30 mouse cellular contexts compared by ENCODE assay signal in the genomic region with DNA sequence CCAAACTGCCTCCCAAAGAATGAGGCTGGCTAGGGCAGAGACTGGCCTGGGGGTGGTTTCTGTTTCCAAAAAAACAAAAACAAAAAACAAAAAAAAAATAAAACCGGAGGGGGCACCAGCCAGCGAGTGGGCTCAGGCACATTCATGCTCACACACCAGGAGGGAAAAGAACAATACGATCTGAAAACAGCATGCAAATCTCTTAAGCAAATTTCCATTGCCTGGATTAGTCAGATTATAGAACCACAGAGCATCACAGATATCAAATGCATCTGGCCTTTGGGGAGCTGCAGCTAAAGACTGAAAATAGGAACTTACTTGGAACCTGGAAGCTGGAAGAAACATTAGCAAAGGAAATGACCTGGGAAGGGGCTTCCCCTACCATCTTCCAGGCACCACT. TPM values are rescaled to one million over a fixed set of nuclear protein-coding genes. Genes with fewer than 3 reads are reported as not detected.
DNase-seq lines count a peak whose midpoint lies in the region; ATAC-seq and TF ChIP-seq lines count a peak whose summit lies in the region.
"Had no signal": no experiment of that assay in that cellular context is flagged by ENCODE, and none has a peak within 500 bp of the region (broad histone marks: within the 10 kb centered on the region; RNA-seq: fewer than 3 reads in every experiment).

No protein-coding gene starts in this region.

- DNase-seq in forebrain, postnatal 0 days, result no peak
- DNase-seq in brain, embryonic 14.5 days (ENCODE audit: low read depth), result peak; percentile 56
- DNase-seq in left cerebral cortex, postnatal 25 days (ENCODE audit: low spot score in 2 of 2), result no peak
- DNase-seq in frontal cortex, postnatal 36 days (ENCODE audit: low spot score in 2 of 2), result no peak
- no peak for DNase-seq in cerebellum, adult 18-20 months
- DNase-seq: adrenal gland, postnatal 25 days; gastrocnemius, adult 2 months; heart, postnatal 4 days; kidney, adult 9 months; kidney, postnatal 25 days; liver; thymus, postnatal 36 days had no signal

- no peak overlapping the region for H3K4me2 ChIP-seq in forebrain, embryonic 12.5 days
- no peak overlapping the region for H3K4me2 ChIP-seq in forebrain, postnatal 0 days (ENCODE audit: low read depth)
- no peak overlapping the region for H3K4me2 ChIP-seq in hindbrain, embryonic 15.5 days
- no peak overlapping the region for H3K4me2 ChIP-seq in midbrain, embryonic 13.5 days (replicated peaks)
- H3K4me2 ChIP-seq: heart, embryonic 15.5 days; liver, embryonic 15.5 days; lung, embryonic 15.5 days; neural tube, embryonic 12.5 days; stomach, embryonic 15.5 days had no signal

- no peak for TF ChIP-seq CTCF in forebrain, postnatal 0 days (IDR thresholded peaks at IDR 0.05; ENCODE audit: low read depth)
- no peak for TF ChIP-seq CTCF in brain, embryonic 14.5 days (IDR thresholded peaks at IDR 0.05; ENCODE audit: borderline replicate concordance, extremely low read depth, insufficient read depth, insufficient read length)

- H3K4me3 ChIP-seq in forebrain, embryonic 12.5 days (replicated peaks), result no peak overlapping the region
- H3K4me3 ChIP-seq in forebrain, postnatal 0 days (ENCODE audit: low read depth, low read length), result no peak overlapping the region
- H3K4me3 ChIP-seq in hindbrain, embryonic 15.5 days, result no peak overlapping the region
- H3K4me3 ChIP-seq in midbrain, embryonic 13.5 days (replicated peaks), result no peak overlapping the region
- H3K4me3 ChIP-seq: embryonic facial prominence, embryonic 10.5 days; gastrocnemius, adult 2 months; heart, embryonic 15.5 days; limb, embryonic 10.5 days; liver, embryonic 15.5 days; lung, embryonic 15.5 days; megakaryocyte, embryonic 14.5 days; neural tube, embryonic 12.5 days; stomach, embryonic 15.5 days had no signal

- no peak overlapping the region for H3K9ac ChIP-seq in forebrain, embryonic 12.5 days
- H3K9ac ChIP-seq in forebrain, postnatal 0 days, result no peak overlapping the region
- H3K9ac ChIP-seq in hindbrain, embryonic 15.5 days, result no peak overlapping the region
- no peak overlapping the region for H3K9ac ChIP-seq in midbrain, embryonic 13.5 days (replicated peaks)
- H3K9ac ChIP-seq: heart, embryonic 15.5 days; liver, embryonic 15.5 days; lung, embryonic 15.5 days; neural tube, embryonic 12.5 days; stomach, embryonic 15.5 days had no signal

- H3K27me3 ChIP-seq in forebrain, embryonic 12.5 days, result no peaks in the 10 kb centered on the region; the same call in 1 of the 2 replicates
- H3K27me3 ChIP-seq in forebrain, postnatal 0 days (ENCODE audit: insufficient read depth, low read length), result no peaks in the 10 kb centered on the region
- no peaks in the 10 kb centered on the region for H3K27me3 ChIP-seq in hindbrain, embryonic 15.5 days
- H3K27me3 ChIP-seq in midbrain, embryonic 13.5 days, result no peaks in the 10 kb centered on the region
- H3K27me3 ChIP-seq: heart, embryonic 15.5 days; liver, embryonic 15.5 days; lung, embryonic 15.5 days; megakaryocyte, embryonic 14.5 days; neural tube, embryonic 12.5 days; stomach, embryonic 15.5 days had no signal

- intact Hi-C loops in left cerebral cortex, postnatal 25 days (cut with DNase I), result no loop called here

- no peaks in the 10 kb centered on the region for H3K9me3 ChIP-seq in forebrain, embryonic 12.5 days
- no peaks in the 10 kb centered on the region for H3K9me3 ChIP-seq in forebrain, postnatal 0 days (ENCODE audit: low read length)
- H3K9me3 ChIP-seq in hindbrain, embryonic 15.5 days, result no peaks in the 10 kb centered on the region
- H3K9me3 ChIP-seq in midbrain, embryonic 13.5 days, result no peaks in the 10 kb centered on the region
- H3K9me3 ChIP-seq: embryonic facial prominence, embryonic 10.5 days; heart, embryonic 15.5 days; limb, embryonic 10.5 days; liver, embryonic 15.5 days; lung, embryonic 15.5 days; megakaryocyte, embryonic 14.5 days; neural tube, embryonic 12.5 days; stomach, embryonic 15.5 days had no signal

- H3K27ac ChIP-seq in forebrain, embryonic 12.5 days, result peak overlapping the region; percentile 70
- no peak overlapping the region for H3K27ac ChIP-seq in forebrain, postnatal 0 days (ENCODE audit: low read depth, low read length)
- peak overlapping the region; percentile 72 for H3K27ac ChIP-seq in hindbrain, embryonic 15.5 days (replicated peaks)
- peak overlapping the region; percentile 78 for H3K27ac ChIP-seq in midbrain, embryonic 13.5 days
- H3K27ac ChIP-seq: gastrocnemius, adult 2 months; heart, embryonic 15.5 days; limb, embryonic 10.5 days; liver, embryonic 15.5 days; lung, embryonic 15.5 days; neural tube, embryonic 12.5 days; stomach, embryonic 15.5 days had no signal

- WGBS in forebrain, embryonic 12.5 days, result 42% methylated on average over 3 of the region's 3 CpGs
- 27% methylated on average over 3 of the region's 3 CpGs for WGBS in forebrain, postnatal 0 days
- 41% methylated on average over 3 of the region's 3 CpGs for WGBS in hindbrain, embryonic 15.5 days
- 14% methylated on average over 3 of the region's 3 CpGs for WGBS in midbrain, embryonic 13.5 days

- no peak for TF ChIP-seq POLR2A in brain, embryonic 14.5 days (IDR thresholded peaks at IDR 0.05; ENCODE audit: borderline replicate concordance, extremely low read depth, insufficient read depth, insufficient read length, poor library complexity, severe bottlenecking)

- peaks cover 38% of the 10 kb centered on the region for H3K36me3 ChIP-seq in forebrain, embryonic 12.5 days (replicated peaks)
- H3K36me3 ChIP-seq in forebrain, postnatal 0 days (ENCODE audit: insufficient read depth), result no peaks in the 10 kb centered on the region
- no peaks in the 10 kb centered on the region for H3K36me3 ChIP-seq in hindbrain, embryonic 15.5 days
- peaks cover 39% of the 10 kb centered on the region for H3K36me3 ChIP-seq in midbrain, embryonic 13.5 days
- H3K36me3 ChIP-seq: liver, embryonic 15.5 days; stomach, embryonic 15.5 days had no signal

- H3K4me1 ChIP-seq in forebrain, embryonic 12.5 days, result peaks cover 54% of the 10 kb centered on the region
- no peaks in the 10 kb centered on the region for H3K4me1 ChIP-seq in forebrain, postnatal 0 days (ENCODE audit: insufficient read depth)
- peaks cover 33% of the 10 kb centered on the region for H3K4me1 ChIP-seq in hindbrain, embryonic 15.5 days (replicated peaks)
- peaks cover 62% of the 10 kb centered on the region for H3K4me1 ChIP-seq in midbrain, embryonic 13.5 days (replicated peaks)
- H3K4me1 ChIP-seq: limb, embryonic 10.5 days; neural tube, embryonic 12.5 days; stomach, embryonic 15.5 days had no signal

- ATAC-seq in forebrain, embryonic 12.5 days (ENCODE audit: low FRiP score), result no peak
- no peak for ATAC-seq in forebrain, postnatal 0 days
- no peak for ATAC-seq in hindbrain, embryonic 15.5 days (ENCODE audit: low FRiP score, low read depth)
- no peak for ATAC-seq in midbrain, embryonic 13.5 days
- ATAC-seq: CD4-positive, CD25-positive, alpha-beta regulatory T cell, adult 4 months; intestine, embryonic 16.5 days had no signal

RNA-seq across cellular contexts. Expression of gene Ccdc182, which starts 54.2 kb away (rescaled TPM):
- polyA plus RNA-seq in forebrain, embryonic 12.5 days (2016; fragmentation: Nextera tagmentation; extraction: Ambion mirVana), result 0.38 and 0.42 TPM in 2 replicates
- not detected in 2 replicates for total RNA-seq in forebrain, postnatal 0 days (2014; rRNA removed)
- not detected in 2 replicates for polyA plus RNA-seq in forebrain, postnatal 0 days (2015; fragmentation: Nextera tagmentation; extraction: Ambion mirVana)
- 0.20 and 0.30 TPM in 2 replicates for polyA plus RNA-seq in brain, embryonic 14.5 days (2012; rRNA removed)
- 0.17 and 0.29 TPM in 2 replicates for polyA plus RNA-seq in hindbrain, embryonic 15.5 days (2015; fragmentation: Nextera tagmentation; extraction: Ambion mirVana)
- polyA plus RNA-seq in midbrain, embryonic 13.5 days (2015; fragmentation: Nextera tagmentation; extraction: Ambion mirVana), result 0.82 and 1.6 TPM in 2 replicates
- not detected for total RNA-seq in left cerebral cortex, postnatal 25 days (2021)
- total RNA-seq: adrenal gland, postnatal 25 days; ES-E14; gastrocnemius, adult 2 months; gastrocnemius, postnatal 4 days; heart, postnatal 4 days; layer of hippocampus, postnatal 10 days; left cerebral cortex, adult 8-10 months had no signal
- polyA plus RNA-seq: CD4-positive, CD25-positive, alpha-beta regulatory T cell, adult 4 months; cortical plate, adult 2 months; heart, embryonic 15.5 days; intestine, embryonic 16.5 days; limb, embryonic 10.5 days; liver, embryonic 15.5 days; stomach, embryonic 15.5 days had no signal
